Mouse (Mus musculus) B cell, adult 2 months (primary cell): ENCODE measurements at regions not wholly inside any gene's neighbourhood (a gene's known extent, or its start where the extent isn't known, plus 50 kb on each side); places are given as distances from the start of the nearest gene placed in this dataset.
A peak's percentile ranks its signal among the peaks of the same experiment; 100 is the strongest.
"Not testable (repeated sequence)": the region's sequence is repeated elsewhere in the genome, so short reads cannot be mapped to it uniquely, and the experiment has no call there.

Experiments used
- DNase-seq, 2 experiments: peaks; one replicate each; pipeline ENCODE4 v3.0.0; 2022

DNA sequence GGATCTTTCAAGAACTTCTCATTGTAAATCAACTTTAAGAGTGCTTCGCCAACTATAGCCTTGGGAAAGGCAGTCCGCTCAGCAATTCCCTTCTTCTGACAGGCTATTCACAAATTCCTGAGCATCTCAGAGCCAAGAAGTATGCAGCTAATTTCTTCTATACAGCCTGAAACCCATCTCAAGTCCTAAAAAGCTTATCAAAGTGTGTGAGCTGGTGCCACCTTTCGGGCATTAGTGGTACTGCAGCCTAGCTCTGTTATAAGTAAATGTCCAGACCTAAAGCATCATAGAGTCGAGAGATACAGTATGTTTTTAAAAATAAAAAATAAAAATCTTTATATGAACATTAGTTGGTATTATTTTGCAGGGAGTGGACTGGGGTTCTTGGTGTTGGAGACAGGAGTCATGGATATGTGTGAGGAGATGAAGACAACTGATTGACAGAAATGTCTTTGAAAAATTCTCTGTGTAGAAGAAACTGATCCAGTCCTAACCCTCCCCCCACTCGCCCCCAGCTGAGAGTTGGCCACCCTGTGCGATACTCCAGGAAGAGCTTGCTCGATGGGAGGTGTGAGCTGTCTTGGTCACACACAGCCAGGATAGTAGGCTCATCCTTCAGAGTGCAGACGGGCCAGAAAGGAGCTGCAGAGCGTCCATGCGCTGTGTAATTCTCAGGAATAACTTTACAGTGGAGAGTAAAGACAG is 56.4 kb downstream of the Bod1 start:
- peak; percentile 39 to 43 for DNase-seq

- no peak for DNase-seq
Measured at GRCm38 (mm10) chr11:31614394-31614713, 57.3 kb downstream of the Bod1 start.

- no peak for DNase-seq
Measured at GRCm38 (mm10) chr11:31613688-31614393, 57.8 kb downstream of the Bod1 start.

DNA sequence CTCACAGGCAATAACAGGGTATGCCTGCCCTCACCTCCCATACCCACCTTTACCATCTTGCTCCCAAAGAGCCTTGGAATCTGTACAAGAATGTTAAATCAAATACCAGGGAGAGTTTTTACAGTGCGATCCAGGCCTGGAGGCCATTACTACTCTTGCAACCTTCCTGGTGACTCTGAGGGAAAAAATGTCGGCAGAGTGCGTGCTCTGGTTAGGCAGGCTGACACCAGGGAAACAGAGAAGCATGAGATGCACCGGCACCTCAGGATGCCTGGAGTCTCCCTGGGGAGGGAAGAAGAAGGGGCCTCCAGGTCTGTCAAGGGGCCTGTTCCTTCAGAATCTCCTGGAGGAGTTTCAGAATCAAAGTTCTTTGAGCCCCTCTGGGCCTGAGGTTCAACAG is 63.2 kb downstream of the Bod1 start:
- no peak for DNase-seq

- DNase-seq: no peak
Measured at GRCm38 (mm10) chr11:31601499-31601898, 70.2 kb downstream of the Bod1 start.

DNA sequence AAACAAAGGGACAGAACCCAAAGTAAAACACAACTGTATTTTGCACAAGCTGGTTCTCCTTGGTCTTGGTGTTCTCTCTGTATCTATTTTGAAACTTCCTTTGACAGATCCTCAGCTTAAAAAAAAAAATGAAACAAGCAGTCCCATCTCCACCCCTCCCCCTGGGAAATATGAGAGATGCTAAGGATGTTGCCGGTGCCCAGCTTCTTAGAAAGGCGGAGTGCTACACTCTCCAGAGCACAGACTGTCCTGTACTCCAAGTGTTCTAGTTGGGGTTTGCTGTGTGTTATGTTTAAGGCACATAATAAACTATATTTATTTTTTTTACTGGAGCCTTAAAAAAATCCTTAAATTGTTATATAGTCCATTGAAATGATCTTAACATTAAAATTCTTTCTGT is 78.1 kb downstream of the Bod1 start:
- DNase-seq: no peak

GRCm38 (mm10) chr11:31592061-31592460 is 79.6 kb downstream of the Bod1 start:
- no peak for DNase-seq

GRCm38 (mm10) chr11:31591037-31591554 is 80.6 kb downstream of the Bod1 start:
- DNase-seq: no peak

DNA sequence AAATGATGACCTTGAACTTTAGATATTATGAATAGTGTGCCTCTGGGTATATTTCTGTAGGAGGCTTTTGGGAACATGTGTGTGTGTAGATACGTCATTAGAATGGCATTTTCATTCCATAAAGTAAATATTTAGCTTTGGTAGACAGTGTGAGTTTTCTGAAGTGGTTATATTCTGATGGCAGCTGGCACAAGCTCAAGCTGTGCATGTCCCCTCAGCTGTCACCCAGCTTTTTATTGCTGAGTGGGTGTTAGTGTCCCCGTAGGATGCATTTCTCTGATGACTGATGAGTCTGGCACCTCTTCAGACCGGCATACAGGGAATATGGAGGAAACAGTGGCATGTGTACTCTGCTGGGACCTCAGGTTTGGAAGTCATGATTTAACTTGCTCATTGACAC is 96.7 kb downstream of the Bod1 start:
- no peak for DNase-seq

- DNase-seq: no peak
Measured at GRCm38 (mm10) chr11:31564742-31565510, 106.8 kb downstream of the Bod1 start.

GRCm38 (mm10) chr11:31563826-31564741 is 107.6 kb downstream of the Bod1 start:
- no peak for DNase-seq

DNA sequence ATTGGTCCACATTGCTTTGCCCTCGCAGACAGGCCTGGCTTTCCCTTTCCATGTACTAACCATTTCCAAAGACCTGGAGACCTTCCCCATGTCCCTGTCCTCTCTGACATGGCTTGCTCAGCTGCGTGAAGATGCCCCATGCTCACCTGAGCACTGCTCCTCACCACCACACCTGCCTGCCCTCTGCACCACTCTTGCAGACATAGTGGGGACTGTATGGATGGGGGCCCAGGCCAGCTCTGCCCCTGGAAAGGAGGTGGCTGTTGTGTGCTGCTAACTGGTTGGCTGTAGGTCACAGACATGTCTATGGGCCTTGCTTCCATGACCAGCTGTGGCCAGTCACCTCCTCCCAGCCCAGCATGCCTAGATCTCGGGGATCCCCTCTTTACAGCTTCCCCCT is 108.7 kb downstream of the Bod1 start:
- DNase-seq: no peak

DNA sequence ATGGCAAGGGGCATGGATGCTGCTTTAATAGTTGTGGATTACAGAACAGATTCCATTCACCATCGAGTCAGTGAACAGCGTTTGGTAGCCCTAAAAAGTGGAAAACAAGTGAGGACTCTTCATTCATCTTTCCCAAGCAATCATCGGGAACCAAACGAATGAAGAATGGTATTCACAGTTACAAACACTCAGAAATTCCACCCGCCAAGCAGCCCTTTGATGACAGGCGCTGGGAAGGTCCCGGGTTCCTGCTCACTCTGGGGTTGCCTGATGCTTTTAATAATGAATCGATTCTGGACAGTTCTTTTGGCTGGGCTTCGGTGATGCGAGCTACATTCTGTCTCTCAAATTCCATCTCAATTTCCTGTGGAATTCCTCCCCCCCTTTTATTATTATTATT is 110.9 kb downstream of the Bod1 start:
- DNase-seq: no peak

DNA sequence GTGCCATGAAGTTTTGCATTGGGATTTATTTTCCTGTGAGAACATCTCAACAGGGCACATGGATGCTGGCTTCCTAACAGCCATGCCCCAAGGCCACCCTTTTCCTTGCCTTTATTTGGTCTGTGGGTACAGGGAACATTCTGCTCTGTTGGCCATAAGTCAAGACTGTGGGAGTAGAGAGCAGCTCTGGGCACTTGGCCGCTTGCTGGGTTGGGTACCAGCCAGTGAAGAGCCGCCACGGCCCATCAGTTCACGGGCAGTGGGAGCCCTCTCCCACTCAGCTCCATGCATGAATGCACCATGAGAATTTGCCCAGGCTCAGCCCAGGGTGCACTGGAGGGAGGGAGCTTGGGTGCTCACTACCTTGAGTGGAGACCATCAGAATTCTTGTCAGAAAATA is 116.6 kb downstream of the Bod1 start:
- DNase-seq: no peak

DNA sequence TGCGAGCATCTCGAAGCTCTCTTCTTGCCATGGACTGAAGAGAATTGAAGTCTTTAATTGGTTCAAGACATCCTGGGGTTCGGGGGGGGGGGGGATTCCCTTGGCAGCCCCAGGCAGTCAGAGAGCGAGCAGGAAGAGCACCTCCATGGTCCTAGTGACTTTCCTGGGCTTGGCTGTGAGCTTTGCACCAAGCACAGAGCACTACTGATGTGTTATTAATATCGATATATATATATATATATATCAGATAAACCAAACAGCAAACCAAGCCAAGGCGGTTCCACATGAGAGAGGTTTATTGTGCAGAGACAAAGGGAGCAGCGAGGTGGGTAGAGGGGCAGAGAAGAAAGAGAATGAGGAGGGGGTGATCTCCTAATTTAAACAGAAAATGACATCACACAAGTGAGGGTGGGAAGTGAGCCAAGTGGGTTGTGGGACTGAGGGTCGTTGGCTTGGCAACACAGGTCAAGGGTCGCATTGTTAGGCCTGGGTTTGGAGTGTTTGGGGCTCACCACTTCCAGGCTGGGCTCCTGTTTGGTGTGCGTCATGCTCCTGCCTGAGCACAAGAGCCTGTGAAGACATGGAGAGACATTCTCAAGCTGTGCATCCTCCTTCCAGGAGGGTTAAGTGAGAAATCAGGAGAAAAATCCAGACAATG is 119.9 kb downstream of the Bod1 start:
- no peak for DNase-seq

DNA sequence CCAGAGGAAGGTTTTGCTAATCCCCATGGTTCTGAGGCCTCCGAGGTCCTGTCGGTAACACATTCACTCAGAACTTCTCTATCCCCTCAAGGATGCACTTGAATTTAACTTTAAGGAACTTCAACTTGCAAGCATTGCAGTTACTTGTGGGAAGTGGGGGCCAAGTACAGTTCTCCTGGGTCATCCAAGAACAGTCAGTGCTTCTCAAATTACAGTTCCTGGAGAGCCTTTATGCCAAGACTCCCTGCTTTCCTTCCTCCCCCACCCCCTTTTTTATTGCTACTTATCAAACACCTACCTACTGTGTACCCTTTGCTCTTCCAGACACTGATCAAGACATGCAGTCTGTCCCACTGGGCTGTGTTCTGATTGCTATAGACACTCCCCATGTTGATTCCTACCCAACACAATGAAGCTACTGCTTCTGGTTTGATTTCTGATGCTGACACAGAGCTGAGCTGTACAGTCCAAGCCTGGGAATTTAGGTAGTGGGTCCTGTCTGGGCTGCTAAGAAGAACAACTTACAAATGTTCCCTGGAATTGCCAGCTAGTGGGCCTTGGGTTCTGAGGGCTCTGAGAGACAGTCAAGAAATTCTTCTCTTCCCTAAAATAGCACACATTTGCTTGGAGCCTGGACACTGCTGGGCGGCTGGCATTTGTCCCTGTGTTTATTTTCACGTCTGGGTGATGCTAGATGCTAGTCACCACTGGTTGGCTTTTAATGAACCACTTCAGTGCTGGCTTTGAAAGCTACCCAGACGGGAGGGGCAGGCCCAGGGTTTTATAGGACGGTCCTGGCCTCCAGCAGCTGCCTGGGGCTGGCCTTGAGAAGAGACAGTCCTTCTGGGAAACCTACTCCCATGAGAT is 120.7 kb downstream of the Bod1 start:
- no peak for DNase-seq

- not testable (repeated sequence) for DNase-seq
Measured at GRCm38 (mm10) chr11:31545514-31545913, 126.2 kb downstream of the Bod1 start.

DNA sequence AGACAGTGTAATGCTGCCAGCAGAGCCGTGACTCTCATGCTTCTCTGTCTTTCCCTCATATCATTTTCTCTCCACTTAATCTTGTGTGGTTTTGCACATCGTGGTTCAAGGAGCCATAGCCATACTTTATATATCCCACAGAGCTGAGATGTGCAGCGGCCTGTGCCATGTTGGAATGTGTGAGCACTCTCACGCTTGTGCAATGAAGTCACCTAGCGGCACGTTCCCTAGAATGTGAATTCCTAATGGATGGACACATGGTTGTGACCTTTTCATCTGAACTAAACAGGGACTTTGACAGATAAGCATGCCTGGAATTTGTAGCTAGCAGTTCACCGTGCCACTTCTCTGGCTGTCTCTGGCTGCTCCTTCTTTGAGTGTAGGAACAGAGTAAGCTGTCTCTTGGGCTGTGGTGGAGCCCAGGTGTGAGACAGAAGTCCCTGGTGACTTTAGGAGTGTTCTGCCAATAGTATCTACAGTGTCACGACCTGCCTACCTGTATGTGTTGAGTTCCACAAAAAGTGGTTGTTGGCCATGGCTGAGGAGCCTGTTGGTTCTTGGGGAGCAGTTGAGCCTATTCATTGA is 129.0 kb downstream of the Bod1 start:
- no peak for DNase-seq

DNA sequence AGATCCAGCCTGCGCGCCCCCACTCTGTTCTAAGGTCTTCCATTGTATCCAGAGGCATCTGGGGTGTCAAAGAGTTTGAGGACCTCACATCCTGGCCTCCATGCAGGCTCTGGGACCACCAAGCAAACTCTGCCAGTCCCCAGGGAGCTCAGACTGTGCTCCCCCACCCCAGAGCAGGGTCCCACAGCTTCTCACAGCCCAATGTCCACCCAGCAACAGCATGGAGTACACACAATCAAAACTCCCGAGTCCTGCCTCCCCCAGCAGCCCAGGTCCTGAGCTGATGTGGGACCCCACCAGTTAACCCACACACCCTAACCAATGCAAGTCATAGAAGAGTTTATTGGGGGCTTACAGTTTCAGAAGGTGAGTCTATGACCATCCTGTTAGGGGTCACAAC is 130.3 kb downstream of the Bod1 start:
- DNase-seq: no peak

DNA sequence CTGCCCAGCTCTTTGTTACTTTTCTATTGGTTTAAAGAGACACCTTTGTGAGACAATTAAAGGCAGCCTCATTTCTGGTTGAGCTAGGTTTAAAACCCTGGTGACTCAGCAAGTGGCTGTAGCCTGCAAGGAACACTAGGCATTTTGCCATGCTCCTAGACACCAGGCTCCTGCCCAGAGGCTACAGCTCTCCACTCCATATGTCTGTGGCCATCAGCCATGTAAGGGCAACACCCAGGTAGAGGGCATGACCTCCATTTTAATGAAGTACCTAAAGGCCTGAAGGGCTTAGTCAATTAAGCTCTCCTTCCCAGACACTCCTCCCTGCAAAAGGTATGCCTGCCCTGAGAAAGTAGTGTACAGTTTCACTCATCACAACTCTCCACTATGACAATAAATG is 130.9 kb downstream of the Bod1 start:
- no peak for DNase-seq

- DNase-seq: no peak
Measured at GRCm38 (mm10) chr11:31531416-31531815, 140.3 kb downstream of the Bod1 start.
